9 mouse cellular contexts compared by ENCODE assay signal in genomic region chr3:126575927-126576326, GRCm38 (mm10). TPM values are rescaled to one million over a fixed set of nuclear protein-coding genes. Genes with fewer than 3 reads are reported as not detected.
DNase-seq lines count a peak whose midpoint lies in the region; ATAC-seq lines count a peak whose summit lies in the region.
"Had no signal": no experiment of that assay in that cellular context is flagged by ENCODE, and none has a peak within 500 bp of the region (broad histone marks: within the 10 kb centered on the region; RNA-seq: fewer than 3 reads in every experiment).

No protein-coding gene starts in this region.

- ATAC-seq in neural tube, embryonic 12.5 days (ENCODE audit: low FRiP score, low read depth) = 0 out of 2 replicates have a peak, but pooled peaks have one; percentile 9
- no peak for ATAC-seq in neural tube, embryonic 15.5 days (ENCODE audit: low FRiP score)
- no peak for ATAC-seq in erythroid progenitor cell, adult 5-6 weeks (replicated peaks; ENCODE audit: low FRiP score, poor library complexity, severe bottlenecking)

- no peaks in the 10 kb centered on the region for H3K27me3 ChIP-seq in neural tube, embryonic 12.5 days (replicated peaks)
- no peaks in the 10 kb centered on the region for H3K27me3 ChIP-seq in neural tube, embryonic 15.5 days (replicated peaks)

- H3K9ac ChIP-seq in neural tube, embryonic 12.5 days = no peak overlapping the region
- no peak overlapping the region for H3K9ac ChIP-seq in neural tube, embryonic 15.5 days (replicated peaks)

- H3K36me3 ChIP-seq in neural tube, embryonic 12.5 days = no peaks in the 10 kb centered on the region
- H3K36me3 ChIP-seq in neural tube, embryonic 15.5 days = no peaks in the 10 kb centered on the region

- no peak overlapping the region for H3K4me3 ChIP-seq in neural tube, embryonic 12.5 days
- no peak overlapping the region for H3K4me3 ChIP-seq in neural tube, embryonic 15.5 days (replicated peaks)

- H3K4me2 ChIP-seq in neural tube, embryonic 12.5 days (replicated peaks) = no peak overlapping the region
- no peak overlapping the region for H3K4me2 ChIP-seq in neural tube, embryonic 15.5 days

- DNase-seq in cerebellum, postnatal 10 days = peak; percentile 47 to 51
- DNase-seq in cerebellum, adult 18-20 months = no peak
- peak; percentile 16 for DNase-seq in kidney, postnatal 10 days
- peak; percentile 52 for DNase-seq in thymus, postnatal 14 days
- DNase-seq in urinary bladder, postnatal 10 days (ENCODE audit: low spot score) = no peak
- DNase-seq: heart, adult 11 months had no signal

- H3K4me1 ChIP-seq in neural tube, embryonic 12.5 days = no peaks in the 10 kb centered on the region
- no peaks in the 10 kb centered on the region for H3K4me1 ChIP-seq in neural tube, embryonic 15.5 days

- no peaks in the 10 kb centered on the region for H3K9me3 ChIP-seq in neural tube, embryonic 12.5 days
- no peaks in the 10 kb centered on the region for H3K9me3 ChIP-seq in neural tube, embryonic 15.5 days (replicated peaks)

- H3K27ac ChIP-seq in neural tube, embryonic 12.5 days = no peak overlapping the region
- no peak overlapping the region for H3K27ac ChIP-seq in neural tube, embryonic 15.5 days (replicated peaks)

- 55% methylated on average over 2 of the region's 2 CpGs for WGBS in neural tube, embryonic 12.5 days
- WGBS in neural tube, embryonic 15.5 days = 62% methylated on average over 2 of the region's 2 CpGs

RNA-seq across cellular contexts. Expression of gene Camk2d, which starts 20.2 kb away (rescaled TPM):
- 31.4 and 32.6 TPM in 2 replicates for polyA plus RNA-seq in neural tube, embryonic 12.5 days (2016; fragmentation: Nextera tagmentation; extraction: Ambion mirVana)
- polyA plus RNA-seq in neural tube, embryonic 15.5 days (2015; fragmentation: Nextera tagmentation; extraction: Ambion mirVana) = 119 and 134 TPM in 2 replicates
- 10.8 and 43.2 TPM in 2 replicates for total RNA-seq in erythroid progenitor cell, adult 5-6 weeks (2015; ENCODE audit: low replicate concordance)
- total RNA-seq in erythroid progenitor cell, adult 5-6 weeks (2017; ENCODE audit: low replicate concordance) = 5.8 and 18.5 TPM in 2 replicates

Comparison
In these comparisons a context has a peak if more than half of its experiments do, and no peak if none do; other contexts are left out.
1. DNase-seq: peak in cerebellum, postnatal 10 days (2 of 2), kidney, postnatal 10 days (single experiment) and thymus, postnatal 14 days (single experiment); none in cerebellum, adult 18-20 months (0 of 2) and urinary bladder, postnatal 10 days (single experiment).